Comparison of ENCODE assay signal across 21 mouse cellular contexts in the genomic region with DNA sequence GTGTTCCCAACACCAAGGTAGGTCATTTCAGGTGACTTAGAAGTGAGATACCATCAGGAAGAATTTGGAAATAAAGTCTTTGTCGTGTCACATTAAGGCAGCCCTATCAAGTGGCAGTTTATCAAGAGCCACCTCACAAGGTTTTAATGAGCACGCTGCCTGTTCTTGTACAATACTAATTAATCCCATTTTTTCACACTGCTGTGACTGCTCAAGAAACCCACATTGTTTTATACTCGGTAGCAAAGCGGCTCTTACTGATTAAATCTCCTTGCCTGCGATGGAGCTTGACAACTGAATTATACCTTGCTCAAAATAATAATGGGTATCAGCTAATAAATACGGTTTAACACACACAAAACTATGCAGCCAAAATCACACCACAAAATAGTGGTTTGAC.
DNase-seq lines count a peak whose midpoint lies in the region; ATAC-seq lines count a peak whose summit lies in the region.
"Had no signal": no experiment of that assay in that cellular context is flagged by ENCODE, and none has a peak within 500 bp of the region (broad histone marks: within the 10 kb centered on the region; RNA-seq: fewer than 3 reads in every experiment).

No protein-coding gene starts in this region.

- H3K9ac ChIP-seq in forebrain, embryonic 12.5 days, result no peak overlapping the region
- no peak overlapping the region for H3K9ac ChIP-seq in midbrain, embryonic 11.5 days (ENCODE audit: low read length)
- H3K9ac ChIP-seq in midbrain, embryonic 13.5 days (replicated peaks), result no peak overlapping the region
- no peak overlapping the region for H3K9ac ChIP-seq in forebrain, embryonic 16.5 days (replicated peaks; ENCODE audit: low read depth, low read length)
- H3K9ac ChIP-seq: heart, embryonic 12.5 days; limb, embryonic 13.5 days; liver, embryonic 12.5 days had no signal

- no peak for ATAC-seq in forebrain, embryonic 12.5 days (ENCODE audit: low FRiP score)
- ATAC-seq in midbrain, embryonic 11.5 days (ENCODE audit: low FRiP score), result no peak
- no peak for ATAC-seq in midbrain, embryonic 13.5 days
- peak; percentile 62 for ATAC-seq in forebrain, embryonic 16.5 days
- ATAC-seq: intestine, postnatal 0 days; liver, embryonic 12.5 days had no signal

- H3K27me3 ChIP-seq in forebrain, embryonic 12.5 days, result no peaks in the 10 kb centered on the region
- no peaks in the 10 kb centered on the region for H3K27me3 ChIP-seq in forebrain, embryonic 10.5 days (ENCODE audit: poor library complexity, severe bottlenecking)
- H3K27me3 ChIP-seq in midbrain, embryonic 11.5 days (ENCODE audit: control insufficient read depth, insufficient read depth, low read length), result no peaks in the 10 kb centered on the region
- no peaks in the 10 kb centered on the region for H3K27me3 ChIP-seq in midbrain, embryonic 13.5 days
- H3K27me3 ChIP-seq in forebrain, embryonic 16.5 days (replicated peaks; ENCODE audit: control insufficient read depth, insufficient read depth, low read length), result peaks cover 4% of the 10 kb centered on the region; the same call in 1 of the 2 replicates
- H3K27me3 ChIP-seq in limb, embryonic 10.5 days (ENCODE audit: low read depth, poor library complexity, severe bottlenecking), result no peaks in the 10 kb centered on the region
- H3K27me3 ChIP-seq: heart, embryonic 12.5 days; liver, embryonic 12.5 days had no signal

- 28% methylated on average over 6 of the region's 6 CpGs for WGBS in forebrain, embryonic 12.5 days
- 52% methylated on average over 6 of the region's 6 CpGs for WGBS in forebrain, embryonic 10.5 days
- 81% methylated on average over 6 of the region's 6 CpGs for WGBS in midbrain, embryonic 11.5 days
- WGBS in midbrain, embryonic 13.5 days, result 55% methylated on average over 6 of the region's 6 CpGs
- 8% methylated on average over 6 of the region's 6 CpGs for WGBS in forebrain, embryonic 16.5 days
- WGBS in limb, embryonic 10.5 days, result 65% methylated on average over 6 of the region's 6 CpGs

- no peak overlapping the region for H3K4me3 ChIP-seq in forebrain, embryonic 12.5 days (replicated peaks)
- no peak overlapping the region for H3K4me3 ChIP-seq in forebrain, embryonic 10.5 days
- H3K4me3 ChIP-seq in midbrain, embryonic 11.5 days (ENCODE audit: low read depth, low read length), result no peak overlapping the region
- H3K4me3 ChIP-seq in midbrain, embryonic 13.5 days (replicated peaks), result no peak overlapping the region
- H3K4me3 ChIP-seq in forebrain, embryonic 16.5 days (replicated peaks; ENCODE audit: low read length), result no peak overlapping the region
- no peak overlapping the region for H3K4me3 ChIP-seq in limb, embryonic 10.5 days
- H3K4me3 ChIP-seq: heart, embryonic 12.5 days; layer of hippocampus, adult 2 months; limb, embryonic 13.5 days; liver, embryonic 12.5 days had no signal

- no peaks in the 10 kb centered on the region for H3K9me3 ChIP-seq in forebrain, embryonic 12.5 days
- H3K9me3 ChIP-seq in forebrain, embryonic 10.5 days, result no peaks in the 10 kb centered on the region; the same call in 1 of the 2 replicates
- H3K9me3 ChIP-seq in midbrain, embryonic 11.5 days (ENCODE audit: control insufficient read depth, low read length), result no peaks in the 10 kb centered on the region
- H3K9me3 ChIP-seq in midbrain, embryonic 13.5 days, result no peaks in the 10 kb centered on the region
- H3K9me3 ChIP-seq in forebrain, embryonic 16.5 days (ENCODE audit: control insufficient read depth, low read length), result no peaks in the 10 kb centered on the region; the same call in 1 of the 2 replicates
- H3K9me3 ChIP-seq in limb, embryonic 10.5 days (replicated peaks), result no peaks in the 10 kb centered on the region
- H3K9me3 ChIP-seq: limb, embryonic 13.5 days had no signal

- peaks cover 6% of the 10 kb centered on the region; the same call in 1 of the 2 replicates for H3K4me1 ChIP-seq in forebrain, embryonic 12.5 days
- peaks cover 17% of the 10 kb centered on the region for H3K4me1 ChIP-seq in forebrain, embryonic 10.5 days
- H3K4me1 ChIP-seq in midbrain, embryonic 11.5 days (ENCODE audit: control insufficient read depth, insufficient read depth, low read length), result no peaks in the 10 kb centered on the region
- peaks cover 3% of the 10 kb centered on the region; the same call in 1 of the 2 replicates for H3K4me1 ChIP-seq in midbrain, embryonic 13.5 days (replicated peaks)
- H3K4me1 ChIP-seq in forebrain, embryonic 16.5 days (replicated peaks; ENCODE audit: control insufficient read depth, insufficient read depth, low read length), result no peaks in the 10 kb centered on the region; the same call in none of the 2 replicates
- H3K4me1 ChIP-seq in limb, embryonic 10.5 days, result peaks cover 18% of the 10 kb centered on the region
- H3K4me1 ChIP-seq: heart, embryonic 12.5 days; liver, embryonic 12.5 days had no signal

- H3K27ac ChIP-seq in forebrain, embryonic 12.5 days, result 0 out of 2 replicates have a peak overlapping the region, but pooled peaks have one; percentile 14
- H3K27ac ChIP-seq in forebrain, embryonic 10.5 days, result no peak overlapping the region
- H3K27ac ChIP-seq in midbrain, embryonic 11.5 days (ENCODE audit: low read depth, low read length), result no peak overlapping the region
- no peak overlapping the region for H3K27ac ChIP-seq in midbrain, embryonic 13.5 days
- no peak overlapping the region for H3K27ac ChIP-seq in forebrain, embryonic 16.5 days (ENCODE audit: low read length)
- no peak overlapping the region for H3K27ac ChIP-seq in limb, embryonic 10.5 days
- H3K27ac ChIP-seq: layer of hippocampus, adult 2 months; limb, embryonic 13.5 days; liver, embryonic 12.5 days had no signal

- H3K36me3 ChIP-seq in forebrain, embryonic 12.5 days (replicated peaks), result no peaks in the 10 kb centered on the region
- H3K36me3 ChIP-seq in forebrain, embryonic 10.5 days (replicated peaks), result no peaks in the 10 kb centered on the region
- no peaks in the 10 kb centered on the region for H3K36me3 ChIP-seq in midbrain, embryonic 11.5 days (ENCODE audit: control insufficient read depth, insufficient read depth, low read length)
- H3K36me3 ChIP-seq in midbrain, embryonic 13.5 days, result no peaks in the 10 kb centered on the region
- H3K36me3 ChIP-seq in forebrain, embryonic 16.5 days (ENCODE audit: control insufficient read depth, insufficient read depth), result no peaks in the 10 kb centered on the region
- H3K36me3 ChIP-seq in limb, embryonic 10.5 days, result no peaks in the 10 kb centered on the region
- H3K36me3 ChIP-seq: heart, embryonic 12.5 days; limb, embryonic 13.5 days; liver, embryonic 12.5 days had no signal

- DNase-seq in forebrain, embryonic 10.5 days (ENCODE audit: extremely low spot score, low spot score), result no peak
- peak; percentile 33 for DNase-seq in midbrain, embryonic 11.5 days (ENCODE audit: low spot score, missing footprints)
- no peak for DNase-seq in right cerebral cortex, postnatal 4 days
- no peak for DNase-seq in limb, embryonic 10.5 days (ENCODE audit: low spot score)
- DNase-seq: adrenal gland, postnatal 14 days; cerebellum, adult 9-10 months; gastrocnemius, postnatal 25 days; heart, adult 18-20 months; heart, postnatal 10 days; kidney, postnatal 25 days; lung, adult 18-20 months; thymus, adult 18-20 months; thymus, postnatal 4 days had no signal

- H3K4me2 ChIP-seq in forebrain, embryonic 12.5 days, result no peak overlapping the region
- H3K4me2 ChIP-seq in midbrain, embryonic 11.5 days, result no peak overlapping the region
- no peak overlapping the region for H3K4me2 ChIP-seq in midbrain, embryonic 13.5 days (replicated peaks)
- no peak overlapping the region for H3K4me2 ChIP-seq in forebrain, embryonic 16.5 days (ENCODE audit: low read length)
- H3K4me2 ChIP-seq: heart, embryonic 12.5 days; limb, embryonic 13.5 days; liver, embryonic 12.5 days had no signal
